Mouse (Mus musculus) thymus, adult 2 months (tissue): ENCODE measurements around the gene Spry2. TPM values are rescaled to one million over a fixed set of nuclear protein-coding genes. Genes with fewer than 3 reads are reported as not detected.

Experiments
- DNase-seq: peaks from one replicate; pipeline ENCODE4 v3.0.0; 2021
- H3K27ac ChIP-seq: fragments of 200-500 bp; 2 replicates; pipeline ENCODE4 v1.5.1; 2012; ENCODE audit warnings: low read length, control low read depth; ENCODE audit not compliant: control insufficient read depth, insufficient read depth
- H3K27me3 ChIP-seq: fragments of 200-500 bp; 2 replicates; pipeline ENCODE4 v1.6.1; 2012; ENCODE audit warnings: mild to moderate bottlenecking, low read length, moderate library complexity, mixed read lengths; ENCODE audit not compliant: control insufficient read depth, insufficient read depth
- H3K36me3 ChIP-seq: fragments of 200-500 bp; 2 replicates; pipeline ENCODE4 v1.6.1; 2012; ENCODE audit warnings: mild to moderate bottlenecking, low read length, moderate library complexity; ENCODE audit not compliant: control insufficient read depth, insufficient read depth
- H3K4me1 ChIP-seq: fragments of 200-500 bp; replicated peaks from 2 replicates; pipeline ENCODE4 v1.6.1; 2012; ENCODE audit warnings: low read length; ENCODE audit not compliant: control insufficient read depth, insufficient read depth
- H3K4me3 ChIP-seq: fragments of 200-500 bp; 2 replicates; pipeline ENCODE4 v1.5.1; 2012; ENCODE audit warnings: mild to moderate bottlenecking, low read length, control low read depth, moderate library complexity; ENCODE audit not compliant: control insufficient read depth, insufficient read depth
- CTCF ChIP-seq: fragments of 200-500 bp; IDR thresholded peaks from 2 replicates; pipeline ENCODE4 v1.5.1; 2012; ENCODE audit warnings: mild to moderate bottlenecking, control low read depth, low read length, moderate library complexity, borderline replicate concordance; ENCODE audit not compliant: control insufficient read depth, poor library complexity, insufficient read depth; ENCODE audit errors: extremely low read depth
- POLR2A ChIP-seq: fragments of 200-500 bp; IDR thresholded peaks from 2 replicates; pipeline ENCODE4 v1.6.1; 2012; ENCODE audit warnings: mild to moderate bottlenecking, low read length, control low read depth, moderate library complexity; ENCODE audit not compliant: control insufficient read depth, poor library complexity, insufficient read depth; ENCODE audit errors: extremely low read depth
- WGBS: fragments of 180-500 bp; shearing (Covaris S2); methylation state at CpG from one replicate; pipeline ENCODE4 v1.1.7; 2018; 5-methylcytosine and 5-hydroxymethylcytosine counted together
- polyA plus RNA-seq: library from polyadenylated mRNA; depleted of rRNA; stranded (reverse); fragments of >200 nt; gene quantifications from 2 replicates; pipeline ENCODE4 v1.2.3, GENCODE M21; 2012

Gene Spry2
- polyA plus RNA-seq, 1 experiment: 7.3 TPM

DNA sequence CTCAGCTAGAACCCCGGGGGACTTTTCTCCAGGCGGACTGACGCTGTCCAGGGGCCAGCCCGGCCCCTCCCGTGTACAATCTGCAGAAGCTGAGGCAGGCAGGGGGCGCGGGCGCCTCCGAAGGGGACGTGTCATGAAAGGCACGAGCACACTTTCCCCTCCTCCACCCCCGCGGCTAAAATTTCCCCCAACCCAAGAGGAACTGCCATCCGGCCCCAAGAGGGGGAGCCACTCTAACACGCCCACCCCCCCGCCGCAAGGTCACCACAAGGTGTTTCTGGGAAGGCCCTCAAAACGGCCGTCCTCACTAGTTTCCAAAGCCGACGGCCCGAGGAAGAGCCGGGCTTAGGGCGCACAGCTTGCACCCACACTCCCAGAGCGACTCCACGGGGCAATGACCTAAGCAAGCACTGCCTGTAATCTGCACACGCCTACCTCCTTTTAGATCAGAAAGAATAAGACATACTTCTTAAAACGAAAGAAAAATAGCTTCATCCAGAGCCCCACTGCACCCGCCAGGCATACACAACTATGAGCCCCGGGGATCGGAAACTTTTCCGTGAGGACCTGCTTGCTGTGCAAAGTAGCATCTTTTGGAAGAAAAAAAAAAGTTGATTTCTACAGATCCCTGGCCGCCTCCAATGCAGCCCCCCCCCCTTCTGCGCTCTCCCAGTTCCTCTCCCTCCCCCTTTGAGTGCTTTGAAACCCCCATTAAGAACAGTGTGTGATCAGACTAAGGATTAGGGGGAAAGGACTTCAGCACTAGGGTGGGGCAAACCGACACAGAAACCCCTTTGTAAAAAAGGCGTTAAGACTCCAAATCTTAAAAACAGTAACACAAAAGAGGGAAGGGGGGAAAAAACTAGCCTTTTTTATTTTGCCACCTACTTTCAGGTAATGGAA is 1.4 kb downstream of the Spry2 start:
- Histone ChIP-seq H3K4me3 (peak overlapping the region; percentile 48), H3K27ac (peak overlapping the region; percentile 19; the same call in 1 of the 2 replicates), H3K4me1 (peaks cover 16% of the 10 kb centered on the region), H3K27me3 (peaks cover 10% of the 10 kb centered on the region; the same call in 1 of the 2 replicates), H3K36me3 (no peaks in the 10 kb centered on the region)
- WGBS: under 1% methylated on average over 36 of the region's 36 CpGs
- TF ChIP-seq POLR2A (no peak), CTCF (0 out of 2 replicates have a peak, but pooled peaks have one; percentile 10)
- DNase-seq: peak; percentile 34

DNA sequence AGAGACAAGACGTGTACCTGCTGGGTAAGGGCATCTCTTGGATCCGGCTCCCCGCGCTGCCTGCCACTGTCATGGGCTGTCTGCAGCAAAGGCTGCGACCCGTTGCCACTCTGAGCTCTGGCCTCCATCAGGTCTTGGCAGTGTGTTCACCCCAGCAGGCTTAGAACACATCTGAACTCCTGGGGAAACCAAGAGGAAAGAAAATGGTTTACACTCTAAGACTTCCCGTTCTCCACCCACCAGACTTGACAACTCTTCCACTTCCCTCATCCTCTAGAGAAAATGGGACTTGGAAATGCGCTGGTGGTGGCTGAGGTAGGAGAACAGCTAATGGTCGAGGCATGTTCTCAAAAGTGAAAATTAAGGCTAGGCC is 3.0 kb downstream of the Spry2 start:
- DNase-seq: no peak
- no peak for TF ChIP-seq POLR2A
- TF ChIP-seq CTCF: no peak
- Histone ChIP-seq H3K4me1 (peaks cover 15% of the 10 kb centered on the region), H3K4me3 (no peak overlapping the region), H3K36me3 (no peaks in the 10 kb centered on the region), H3K27ac (no peak overlapping the region), H3K27me3 (peaks cover 10% of the 10 kb centered on the region; the same call in 1 of the 2 replicates)
- WGBS: 69% methylated on average over 9 of the region's 9 CpGs

DNA sequence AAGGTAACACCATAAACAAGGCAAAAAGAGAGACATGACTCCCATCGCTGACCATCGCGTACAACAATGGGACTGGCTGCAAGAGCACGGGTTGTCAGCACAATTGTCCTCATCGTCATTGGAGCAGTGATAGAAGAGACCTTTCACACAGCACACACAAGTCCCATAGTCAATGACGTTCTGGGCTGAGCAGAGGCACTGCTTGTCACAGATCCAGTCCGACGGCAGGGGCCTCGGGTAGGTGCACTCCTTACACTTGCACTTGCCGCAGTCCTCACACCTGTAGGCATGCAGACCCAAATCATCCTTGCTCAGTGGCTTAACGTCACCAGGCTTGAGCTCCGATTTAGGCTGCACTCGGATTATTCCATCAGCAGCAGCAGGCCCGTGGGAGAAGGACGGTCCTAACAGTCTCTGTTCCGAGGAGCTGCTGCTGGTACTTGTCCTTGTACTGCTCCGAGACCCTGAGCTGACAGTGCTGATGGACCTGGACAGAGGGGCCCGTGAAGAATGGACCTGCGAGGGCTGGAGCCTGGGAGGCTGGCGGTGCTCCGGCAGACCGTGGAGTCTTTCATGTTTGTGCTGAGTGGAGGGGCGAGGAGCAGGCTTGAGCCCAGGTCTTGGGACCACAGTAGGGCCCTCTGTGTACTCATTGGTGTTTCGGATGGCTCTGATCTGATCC is 3.5 kb downstream of the Spry2 start:
- no peak for TF ChIP-seq CTCF
- TF ChIP-seq POLR2A: no peak
- WGBS: 92% methylated on average over 24 of the region's 24 CpGs
- peaks cover 10% of the 10 kb centered on the region; the same call in 1 of the 2 replicates for H3K27me3 ChIP-seq
- DNase-seq: no peak
- no peak overlapping the region for H3K4me3 ChIP-seq
- H3K4me1 ChIP-seq: peaks cover 13% of the 10 kb centered on the region
- H3K27ac ChIP-seq: no peak overlapping the region
- H3K36me3 ChIP-seq: no peaks in the 10 kb centered on the region

DNA sequence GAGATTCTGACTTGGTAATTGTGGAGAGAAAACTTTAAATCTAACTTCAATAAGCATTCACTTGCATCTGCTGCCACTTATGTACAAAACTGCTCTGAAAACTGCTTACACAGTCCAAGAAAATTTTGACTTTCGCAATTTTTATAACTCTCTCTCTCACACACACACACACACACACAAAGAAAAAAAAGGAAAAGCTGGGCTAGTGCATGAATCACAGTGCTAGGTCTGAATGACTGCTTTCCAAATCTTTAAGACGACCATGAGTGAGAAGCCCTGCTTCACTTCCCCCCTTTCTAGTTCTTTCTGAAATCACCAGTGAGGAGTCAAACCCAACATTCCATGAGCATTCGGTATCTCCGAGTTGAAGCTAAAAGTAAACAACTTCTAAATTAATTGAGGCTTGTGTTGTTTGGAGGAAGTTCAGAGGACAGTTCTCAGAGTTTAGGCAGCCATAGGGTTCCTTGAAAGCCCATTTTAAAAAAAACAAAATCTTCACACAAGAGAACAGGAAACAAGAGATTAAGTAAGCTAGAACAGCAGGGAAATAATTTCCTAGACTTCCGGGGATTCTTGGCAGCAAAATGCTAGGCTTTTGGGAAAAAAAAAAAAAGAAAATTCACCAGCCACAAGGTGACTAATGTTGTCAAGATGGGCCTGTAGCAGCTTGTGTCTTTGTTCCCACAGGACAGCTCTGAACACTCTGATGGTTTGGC is 5.9 kb downstream of the Spry2 start:
- no peak overlapping the region for H3K27ac ChIP-seq
- 82% methylated on average over 5 of the region's 5 CpGs for WGBS
- no peak overlapping the region for H3K4me3 ChIP-seq
- peaks cover 11% of the 10 kb centered on the region for H3K4me1 ChIP-seq
- DNase-seq: no peak
- H3K27me3 ChIP-seq: peaks cover 4% of the 10 kb centered on the region; the same call in 1 of the 2 replicates
- TF ChIP-seq CTCF: no peak
- H3K36me3 ChIP-seq: no peaks in the 10 kb centered on the region

DNA sequence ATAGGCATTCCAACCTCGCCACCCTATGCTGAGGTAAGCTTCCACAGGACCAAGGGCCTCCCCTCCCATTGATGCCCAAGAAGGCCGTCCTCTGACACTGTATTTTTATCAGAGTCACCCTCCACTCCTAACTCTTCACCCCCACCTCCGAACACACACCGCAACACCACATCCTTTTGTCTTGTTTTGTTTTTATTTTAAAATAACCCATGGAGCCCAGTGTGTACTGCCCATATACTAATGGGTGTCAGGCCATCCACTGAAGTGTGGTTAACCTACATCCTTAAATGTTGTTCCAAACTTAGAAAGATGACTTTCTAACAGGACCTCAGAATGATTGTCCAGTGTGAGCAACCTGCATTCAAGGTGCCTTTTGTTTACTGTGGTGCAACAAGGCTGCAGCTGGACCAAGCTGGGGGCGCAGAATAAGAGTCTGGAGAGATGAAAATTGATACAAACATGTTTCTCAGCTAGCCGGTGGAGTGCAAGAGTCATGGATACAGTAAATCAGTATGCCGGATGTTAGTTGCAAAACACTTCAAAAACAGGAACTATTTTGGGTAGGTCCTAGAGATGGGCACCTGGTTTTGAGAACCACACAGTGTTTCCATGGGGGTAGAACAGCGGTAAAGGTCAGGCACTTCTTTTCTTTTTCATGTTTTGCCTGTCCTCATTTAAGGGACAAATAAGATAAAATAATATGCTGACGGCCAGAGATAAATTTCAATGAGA is 9.8 kb downstream of the Spry2 start:
- WGBS: 49% methylated on average over 9 of the region's 9 CpGs
- Histone ChIP-seq H3K27ac (no peak overlapping the region; the same call in 1 of the 2 replicates), H3K36me3 (no peaks in the 10 kb centered on the region), H3K4me1 (peaks cover 4% of the 10 kb centered on the region), H3K27me3 (no peaks in the 10 kb centered on the region), H3K4me3 (no peak overlapping the region)
- TF ChIP-seq POLR2A: no peak
- no peak for TF ChIP-seq CTCF
- no peak for DNase-seq

DNA sequence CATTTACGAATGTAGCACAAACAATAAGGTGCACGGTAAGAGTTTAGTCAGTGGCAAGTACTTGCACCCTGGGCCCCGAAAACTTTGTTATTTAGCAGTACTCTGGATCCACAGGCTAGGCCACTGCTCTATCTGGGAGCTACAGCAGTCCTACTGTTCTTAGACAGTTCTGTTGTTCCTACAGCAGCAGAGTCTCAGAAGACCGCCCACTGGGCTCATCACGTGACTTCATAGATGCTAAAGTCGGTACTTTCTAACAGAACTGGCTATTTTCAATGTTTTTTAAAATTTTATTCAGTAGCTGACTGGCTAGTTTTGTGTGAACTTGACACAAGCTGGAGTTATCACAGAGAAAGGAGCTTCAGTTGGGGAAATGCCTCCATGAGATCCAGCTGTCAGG is 11.4 kb downstream of the Spry2 start:
- H3K27ac ChIP-seq: no peak overlapping the region
- TF ChIP-seq CTCF: no peak
- no peak for TF ChIP-seq POLR2A
- H3K4me3 ChIP-seq: no peak overlapping the region
- 93% methylated on average over 6 of the region's 6 CpGs for WGBS
- no peaks in the 10 kb centered on the region for H3K36me3 ChIP-seq
- DNase-seq: no peak
- H3K27me3 ChIP-seq: no peaks in the 10 kb centered on the region
- H3K4me1 ChIP-seq: peaks cover 4% of the 10 kb centered on the region
